Mouse (Mus musculus) olfactory bulb, adult 2 months (tissue): ENCODE results near the gene Fam24a.

Experiments used
- CTCF ChIP-seq: fragments of 200-500 bp; IDR thresholded peaks from 2 replicates; pipeline ENCODE4 v1.5.1; 2012; ENCODE audit warnings: low read depth, mild to moderate bottlenecking, low read length, moderate library complexity; ENCODE audit not compliant: insufficient read depth
- POLR2A ChIP-seq: fragments of 200-500 bp; IDR thresholded peaks from 2 replicates; pipeline ENCODE4 v1.6.1; 2012; ENCODE audit warnings: mild to moderate bottlenecking, low read depth, low read length, moderate library complexity; ENCODE audit not compliant: insufficient read depth

DNA sequence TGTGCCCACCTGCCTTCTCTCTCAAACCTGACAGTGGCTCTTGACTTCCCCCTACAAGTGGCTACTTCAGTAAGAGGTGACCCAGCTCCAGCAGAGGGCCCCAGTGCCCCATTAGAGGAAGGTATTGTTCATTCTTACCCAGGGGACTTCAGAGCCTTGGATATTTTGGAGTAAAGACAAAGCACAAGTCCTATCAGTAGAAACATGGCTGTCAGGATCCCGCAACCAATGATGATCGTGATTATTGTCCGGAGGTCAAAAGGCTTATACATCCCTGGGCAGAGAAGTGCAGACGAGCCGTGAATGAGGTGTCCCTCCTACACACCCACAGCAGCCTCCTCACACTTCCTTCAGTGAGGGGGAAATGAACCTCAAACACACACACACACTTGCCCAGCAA lies 6.6 kb upstream of the Fam24a start:
- TF ChIP-seq POLR2A (no peak), CTCF (no peak)
